Mouse (Mus musculus): ENCODE measurements around the gene Gal. TPM values are rescaled to one million over a fixed set of nuclear protein-coding genes. Genes with fewer than 3 reads are reported as not detected.

The Gal gene
- polyA plus RNA-seq, 1 experiment = 0.30 TPM

Other genes starting within 250 kb of the Gal start
- 33.5 and 38.8 TPM in 2 replicates for gene Mrpl21, start 131.6 kb downstream of the Gal start, polyA plus RNA-seq (2012; rRNA removed)
- 6.2 and 7.4 TPM in 2 replicates for gene Ighmbp2, start 131.5 kb downstream of the Gal start, polyA plus RNA-seq (2012; rRNA removed)
- 128 and 154 TPM in 2 replicates for gene Cpt1a, start 92.2 kb downstream of the Gal start, polyA plus RNA-seq (2012; rRNA removed)
- 0.30 and 0.75 TPM in 2 replicates for gene Tesmin, start 25.7 kb downstream of the Gal start, polyA plus RNA-seq (2012; rRNA removed)
- gene Ppp6r3, start 161.2 kb upstream of the Gal start, polyA plus RNA-seq (2012; rRNA removed) = 43.7 and 43.8 TPM in 2 replicates